Mouse (Mus musculus): Measurements from ENCODE around the gene Gm47841. TPM values are rescaled to one million over a fixed set of nuclear protein-coding genes. Genes with fewer than 3 reads are reported as not detected.

Gm47841 gene
- total and polyA plus RNA-seq, 3 experiments = not detected

DNA sequence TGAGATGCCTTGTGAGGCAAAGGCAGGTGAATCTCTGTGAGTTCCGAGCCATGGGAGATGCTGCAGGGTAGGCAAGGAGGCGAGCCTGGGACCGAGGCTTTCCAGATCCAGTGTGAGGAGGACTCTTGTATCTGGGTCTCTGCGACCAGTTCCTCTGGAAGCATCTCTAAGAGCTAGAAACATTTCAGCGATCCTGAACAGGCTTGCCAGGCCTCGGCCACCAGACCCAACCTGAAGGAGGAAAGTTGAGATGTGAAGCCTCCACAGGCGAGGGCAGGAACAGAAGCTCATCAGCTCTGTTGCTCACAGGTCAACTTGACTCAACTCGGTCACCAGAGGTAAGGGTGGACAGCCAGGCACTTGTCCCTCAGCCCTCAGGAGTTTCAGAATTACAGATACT, 44.4 kb upstream of the Gm47841 start:
- H3K27me3 ChIP-seq (ENCODE audit: control insufficient read depth in 1 of 2, insufficient read depth in 2 of 2, low read length in 2 of 2) = peaks cover 0 to 6% of the 10 kb centered on the region in 2 experiments; a peak in 3 of 4 replicates
- H3K4me3 ChIP-seq (ENCODE audit: control insufficient read depth in 1 of 2, insufficient read depth in 1 of 2, low read depth in 2 of 2, low read length in 2 of 2) = no peak overlapping the region
- no peak overlapping the region for H3K27ac ChIP-seq (ENCODE audit: control insufficient read depth, low read depth, low read length)
- TF ChIP-seq RAD21 (IDR thresholded peaks at IDR 0.05; ENCODE audit: low read depth, low read length) = no peak
- no peak for TF ChIP-seq USF2 (IDR thresholded peaks at IDR 0.05; ENCODE audit: borderline replicate concordance in 1 of 2, insufficient read depth in 1 of 2, low read depth in 1 of 2, low read length in 2 of 2)
- TF ChIP-seq POLR2AphosphoS5 (IDR thresholded peaks at IDR 0.05; ENCODE audit: borderline replicate concordance, low read depth, low read length) = no peak
- no peak for TF ChIP-seq ZMIZ1 (IDR thresholded peaks at IDR 0.05; ENCODE audit: low read depth, low read length)
- TF ChIP-seq CHD2 (IDR thresholded peaks at IDR 0.05; ENCODE audit: low read length) = no peak
- no peak overlapping the region for H3K9ac ChIP-seq (ENCODE audit: control insufficient read depth, low read depth, low read length, poor library complexity, severe bottlenecking)
- H3K4me1 ChIP-seq (ENCODE audit: control insufficient read depth in 1 of 2, insufficient read depth in 2 of 2, low read length in 2 of 2) = no peaks in the 10 kb centered on the region
- no peak for DNase-seq (ENCODE audit: low read depth, low spot score)
- H3K9me3 ChIP-seq (replicated peaks; ENCODE audit: insufficient read depth, low read length) = no peaks in the 10 kb centered on the region
- H3K79me2 ChIP-seq (ENCODE audit: control insufficient read depth, insufficient read depth, low read length, poor library complexity) = no peaks in the 10 kb centered on the region
- H3K36me3 ChIP-seq (ENCODE audit: control insufficient read depth in 1 of 2, insufficient read depth in 2 of 2, low read length in 2 of 2) = no peaks in the 10 kb centered on the region

DNA sequence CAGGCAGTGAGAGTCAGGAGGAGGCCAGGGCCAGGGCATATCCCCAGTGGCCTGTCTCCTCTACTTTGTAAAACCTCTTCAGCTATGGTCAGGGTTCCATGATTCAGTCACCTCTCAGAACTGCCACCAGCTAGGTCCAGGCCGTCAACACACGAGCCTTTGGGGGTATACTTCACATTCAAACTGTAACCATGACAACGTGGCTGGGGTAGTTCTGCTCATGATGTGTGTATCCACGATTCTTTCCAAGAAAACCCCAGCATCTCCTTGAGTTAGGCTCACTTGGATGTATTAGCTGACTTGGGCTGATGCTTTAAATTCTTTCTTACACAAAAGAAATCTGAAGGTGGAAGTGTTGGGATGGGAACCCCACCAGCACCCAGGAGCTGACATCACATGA, 41.1 kb upstream of the Gm47841 start:
- H3K9me3 ChIP-seq (replicated peaks; ENCODE audit: insufficient read depth, low read length) = no peaks in the 10 kb centered on the region
- H3K79me2 ChIP-seq (ENCODE audit: control insufficient read depth, insufficient read depth, low read length, poor library complexity) = no peaks in the 10 kb centered on the region
- H3K36me3 ChIP-seq (ENCODE audit: control insufficient read depth in 1 of 2, insufficient read depth in 2 of 2, low read length in 2 of 2) = no peaks in the 10 kb centered on the region
- no peak for DNase-seq (ENCODE audit: low read depth, low spot score)
- peaks cover 2 to 5% of the 10 kb centered on the region in 2 experiments; a peak in 3 of 4 replicates for H3K27me3 ChIP-seq (ENCODE audit: control insufficient read depth in 1 of 2, insufficient read depth in 2 of 2, low read length in 2 of 2)
- H3K9ac ChIP-seq (ENCODE audit: control insufficient read depth, low read depth, low read length, poor library complexity, severe bottlenecking) = no peak overlapping the region
- H3K4me3 ChIP-seq (ENCODE audit: control insufficient read depth in 1 of 2, insufficient read depth in 1 of 2, low read depth in 2 of 2, low read length in 2 of 2) = no peak overlapping the region
- TF ChIP-seq KAT2A (conservative IDR thresholded peaks at IDR 0.05; ENCODE audit: low read depth, low read length) = no peak
- no peak for TF ChIP-seq CHD2 (IDR thresholded peaks at IDR 0.05; ENCODE audit: low read length)
- no peak for TF ChIP-seq MYC (IDR thresholded peaks at IDR 0.05; ENCODE audit: low read depth, low read length)
- no peak for TF ChIP-seq ETS1 (IDR thresholded peaks at IDR 0.05; ENCODE audit: low read depth, low read length)
- TF ChIP-seq NELFE (IDR thresholded peaks at IDR 0.05; ENCODE audit: low read depth, low read length) = no peak
- no peak for TF ChIP-seq CHD1 (IDR thresholded peaks at IDR 0.05; ENCODE audit: low read depth, low read length)
- H3K4me1 ChIP-seq (ENCODE audit: control insufficient read depth in 1 of 2, insufficient read depth in 2 of 2, low read length in 2 of 2) = no peaks in the 10 kb centered on the region
- no peak overlapping the region for H3K27ac ChIP-seq (ENCODE audit: control insufficient read depth, low read depth, low read length)

DNA sequence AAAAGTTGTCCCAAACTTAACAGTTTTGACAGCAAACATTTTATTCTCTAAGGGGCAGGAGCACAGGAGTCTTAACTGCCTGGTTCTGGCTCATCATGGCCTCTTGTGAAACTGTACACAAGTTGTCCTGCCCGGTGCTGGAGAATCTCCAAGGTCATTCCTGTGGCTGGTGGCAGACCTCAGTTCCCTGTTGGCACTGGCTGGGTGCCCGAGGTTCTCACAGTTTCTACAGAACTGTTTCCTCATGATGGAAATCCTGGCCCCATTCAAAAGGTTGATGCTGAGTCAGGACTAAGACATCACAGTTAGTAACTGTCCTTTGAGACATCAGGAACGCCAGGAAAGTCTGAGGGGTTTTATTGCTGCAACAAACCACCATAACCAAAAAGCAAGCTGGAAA, 39.8 kb upstream of the Gm47841 start:
- no peak overlapping the region for H3K4me3 ChIP-seq (ENCODE audit: control insufficient read depth in 1 of 2, insufficient read depth in 1 of 2, low read depth in 2 of 2, low read length in 2 of 2)
- no peaks in the 10 kb centered on the region for H3K36me3 ChIP-seq (ENCODE audit: control insufficient read depth in 1 of 2, insufficient read depth in 2 of 2, low read length in 2 of 2)
- no peaks in the 10 kb centered on the region for H3K79me2 ChIP-seq (ENCODE audit: control insufficient read depth, insufficient read depth, low read length, poor library complexity)
- no peaks in the 10 kb centered on the region for H3K9me3 ChIP-seq (replicated peaks; ENCODE audit: insufficient read depth, low read length)
- no peak overlapping the region for H3K27ac ChIP-seq (ENCODE audit: control insufficient read depth, low read depth, low read length)
- no peak overlapping the region for H3K9ac ChIP-seq (ENCODE audit: control insufficient read depth, low read depth, low read length, poor library complexity, severe bottlenecking)
- H3K4me1 ChIP-seq (ENCODE audit: control insufficient read depth in 1 of 2, insufficient read depth in 2 of 2, low read length in 2 of 2) = no peaks in the 10 kb centered on the region
- no peak for DNase-seq (ENCODE audit: low read depth, low spot score)
- TF ChIP-seq TBP (IDR thresholded peaks at IDR 0.05; ENCODE audit: low read depth, low read length) (no peak), MYB (IDR thresholded peaks at IDR 0.05; ENCODE audit: low read depth, low read length) (no peak), ZNF384 (IDR thresholded peaks at IDR 0.05; ENCODE audit: low read depth, low read length) (no peak), TAL1 (IDR thresholded peaks at IDR 0.05; ENCODE audit: low read length) (no peak), SMC3 (IDR thresholded peaks at IDR 0.05; ENCODE audit: low read depth, low read length) (no peak), USF1 (IDR thresholded peaks at IDR 0.05; ENCODE audit: low read depth, low read length) (no peak), SIN3A (IDR thresholded peaks at IDR 0.05; ENCODE audit: low read length) (no peak), MXI1 (IDR thresholded peaks at IDR 0.05; ENCODE audit: low read depth, low read length) (no peak), ETS1 (IDR thresholded peaks at IDR 0.05; ENCODE audit: low read depth, low read length) (no peak), BHLHE40 (IDR thresholded peaks at IDR 0.05; ENCODE audit: borderline replicate concordance, low read depth, low read length) (no peak), KAT2A (conservative IDR thresholded peaks at IDR 0.05; ENCODE audit: low read depth, low read length) (no peak), POLR2AphosphoS2 (IDR thresholded peaks at IDR 0.05; ENCODE audit: low read length) (no peak), MEF2A (IDR thresholded peaks at IDR 0.05; ENCODE audit: extremely low read depth, insufficient replicate concordance, low read depth, low read length, poor library complexity, severe bottlenecking) (no peak), JUND (IDR thresholded peaks at IDR 0.05; ENCODE audit: low read depth, low read length) (no peak), MAX (IDR thresholded peaks at IDR 0.05; ENCODE audit: low read length) (no peak), CHD1 (IDR thresholded peaks at IDR 0.05; ENCODE audit: low read depth, low read length) (no peak)
- H3K27me3 ChIP-seq (ENCODE audit: control insufficient read depth in 1 of 2, insufficient read depth in 2 of 2, low read length in 2 of 2) = peaks cover 2 to 3% of the 10 kb centered on the region in 2 experiments; a peak in 3 of 4 replicates
